Mouse (Mus musculus) heart, adult 2 months (tissue): ENCODE measurements around the gene Rrp15. TPM values are rescaled to one million over a fixed set of nuclear protein-coding genes. Genes with fewer than 3 reads are reported as not detected.

Experiments used
- DNase-seq, 2 experiments: peaks; one replicate each; pipeline ENCODE4 v3.0.0; 2021
- H3K27ac ChIP-seq: fragments of 200-600 bp; 2 replicates; pipeline ENCODE4 v1.8.1; 2022
- H3K27me3 ChIP-seq: fragments of 200-500 bp; 2 replicates; pipeline ENCODE4 v1.6.1; 2012; ENCODE audit warnings: mild to moderate bottlenecking, low read length, inconsistent platforms, mixed read lengths; ENCODE audit not compliant: control insufficient read depth, insufficient read depth
- H3K36me3 ChIP-seq: fragments of 200-500 bp; 2 replicates; pipeline ENCODE4 v1.6.1; 2012; ENCODE audit warnings: low read length, inconsistent platforms; ENCODE audit not compliant: control insufficient read depth, insufficient read depth
- H3K4me1 ChIP-seq: fragments of 200-500 bp; 2 replicates; pipeline ENCODE4 v1.6.1; 2011; ENCODE audit warnings: low read length; ENCODE audit not compliant: control insufficient read depth, insufficient read depth
- H3K4me3 ChIP-seq: fragments of 200-600 bp; 2 replicates; pipeline ENCODE4 v1.8.1; 2022
- H3K79me2 ChIP-seq: fragments of 200-500 bp; replicated peaks from 2 replicates; pipeline ENCODE4 v1.6.1; 2012; ENCODE audit warnings: mild to moderate bottlenecking, inconsistent platforms, low read length, moderate library complexity, mixed read lengths; ENCODE audit not compliant: control insufficient read depth, insufficient read depth
- H3K9ac ChIP-seq: fragments of 200-500 bp; 2 replicates; pipeline ENCODE4 v1.6.1; 2012; ENCODE audit warnings: low read depth, mild to moderate bottlenecking, control low read depth, inconsistent platforms, low read length, mixed read lengths
- CTCF ChIP-seq: fragments of 200-600 bp; IDR thresholded peaks from 2 replicates; pipeline ENCODE4 v1.8.1; 2022; ENCODE audit warnings: antibody characterized with exemption, mild to moderate bottlenecking, moderate library complexity
- EP300 ChIP-seq: fragments of 200-500 bp; IDR thresholded peaks from 2 replicates; pipeline ENCODE4 v1.6.1; 2011; ENCODE audit warnings: low read depth, low read length, control low read depth; ENCODE audit not compliant: insufficient read depth
- POLR2A ChIP-seq: fragments of 200-500 bp; IDR thresholded peaks from 2 replicates; pipeline ENCODE4 v1.6.1; 2011; ENCODE audit warnings: mild to moderate bottlenecking, low read depth, low read length, control low read depth; ENCODE audit not compliant: insufficient read depth
- WGBS: fragments of 180-500 bp; shearing (Covaris S2); methylation state at CpG from one replicate; pipeline ENCODE4 v1.1.7; 2018; 5-methylcytosine and 5-hydroxymethylcytosine counted together
- intact Hi-C: fragments of 180-260 bp; cut with DNase I; formaldehyde crosslinking; loops from one replicate; pipeline ENCODE4 v1.15.1; 2025
- polyA plus RNA-seq: library from polyadenylated mRNA; depleted of rRNA; stranded (reverse); fragments of >200 nt; gene quantifications from 2 replicates; pipeline ENCODE4 v1.2.3, GENCODE M21; 2012
- total RNA-seq, 2 experiments: library from RNA; stranded (reverse); gene quantifications; 2 replicates each; pipeline ENCODE4 v1.2.3; 2021

Rrp15 gene
- total and polyA plus RNA-seq, 3 experiments: 2.9 to 9.5 (median 8.9) TPM

DNA sequence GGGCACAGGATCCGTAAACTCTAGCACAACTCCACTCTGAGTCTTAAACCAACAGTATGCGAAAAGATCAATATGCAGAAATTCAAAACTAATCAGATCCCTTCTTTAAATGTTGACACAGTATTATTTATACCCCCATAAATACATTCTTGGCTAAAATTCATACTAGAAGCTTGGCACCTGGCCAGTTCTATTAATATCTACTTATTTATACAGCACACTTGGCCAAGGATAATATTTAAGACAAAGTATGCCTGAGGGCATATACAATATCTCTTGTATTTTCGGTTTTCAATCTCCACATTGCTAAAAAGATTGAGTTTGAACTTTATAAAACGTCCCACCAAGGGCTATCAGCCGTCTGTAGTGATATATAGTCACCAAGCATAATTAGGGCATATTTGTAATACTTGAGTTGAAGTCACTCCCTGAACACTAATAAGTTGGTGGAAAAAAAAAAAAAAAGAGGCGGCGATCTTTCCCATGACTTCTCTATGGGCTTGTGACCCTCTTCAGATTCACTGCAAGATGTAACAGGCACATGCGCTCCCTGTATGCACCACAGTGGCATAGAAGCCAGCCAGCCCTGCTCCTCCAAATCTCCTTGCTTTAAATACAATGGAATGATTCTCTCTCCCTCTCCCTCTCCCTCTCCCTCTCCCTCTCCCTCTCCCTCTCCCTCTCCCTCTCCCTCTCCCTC, 47.8 kb downstream of the Rrp15 start:
- Histone ChIP-seq H3K9ac (no peak overlapping the region), H3K4me1 (peaks cover 7% of the 10 kb centered on the region), H3K79me2 (no peaks in the 10 kb centered on the region), H3K27me3 (no peaks in the 10 kb centered on the region), H3K4me3 (no peak overlapping the region), H3K36me3 (no peaks in the 10 kb centered on the region), H3K27ac (no peak overlapping the region; the same call in 1 of the 2 replicates)
- 47% methylated on average over 8 of the region's 8 CpGs for WGBS
- intact Hi-C loops: loop anchor here (5.0 to 10.0 kb wide), 2 partner anchors 89 to 587 kb away; partner anchors contain the start of gene Lyplal1
- TF ChIP-seq EP300 (no peak), CTCF (no peak), POLR2A (no peak)
- no peak for DNase-seq

GRCm38 (mm10) chr1:186700496-186700895, 48.7 kb downstream of the Rrp15 start:
- intact Hi-C loops: loop anchor here (5.0 to 10.0 kb wide), 2 partner anchors 88 to 586 kb away; partner anchors contain the start of gene Lyplal1

GRCm38 (mm10) chr1:186698583-186699338, 50.4 kb downstream of the Rrp15 start:
- peaks cover 10% of the 10 kb centered on the region for H3K4me1 ChIP-seq
- WGBS: 68% methylated on average over 15 of the region's 15 CpGs
- no peaks in the 10 kb centered on the region for H3K79me2 ChIP-seq
- no peaks in the 10 kb centered on the region for H3K36me3 ChIP-seq
- intact Hi-C loops: no loop called here
- DNase-seq: peak; percentile 49 to 52
- H3K27me3 ChIP-seq: no peaks in the 10 kb centered on the region
- peak overlapping the region; percentile 45 for H3K27ac ChIP-seq
- no peak overlapping the region for H3K9ac ChIP-seq
- no peak overlapping the region for H3K4me3 ChIP-seq
- TF ChIP-seq EP300: no peak
- peak; percentile 56 for TF ChIP-seq CTCF

More at GRCm38 (mm10) chr1:186700496-186700895, 48.7 kb downstream of the Rrp15 start:
- 91% methylated on average over 3 of the region's 3 CpGs for WGBS
- no peaks in the 10 kb centered on the region for H3K79me2 ChIP-seq
- H3K9ac ChIP-seq: no peak overlapping the region
- H3K4me1 ChIP-seq: peaks cover 8% of the 10 kb centered on the region
- H3K36me3 ChIP-seq: no peaks in the 10 kb centered on the region
- H3K4me3 ChIP-seq: no peak overlapping the region
- no peaks in the 10 kb centered on the region for H3K27me3 ChIP-seq
- TF ChIP-seq CTCF: no peak
- TF ChIP-seq EP300: no peak
- TF ChIP-seq POLR2A: no peak
- no peak for DNase-seq
- H3K27ac ChIP-seq: no peak overlapping the region

DNA sequence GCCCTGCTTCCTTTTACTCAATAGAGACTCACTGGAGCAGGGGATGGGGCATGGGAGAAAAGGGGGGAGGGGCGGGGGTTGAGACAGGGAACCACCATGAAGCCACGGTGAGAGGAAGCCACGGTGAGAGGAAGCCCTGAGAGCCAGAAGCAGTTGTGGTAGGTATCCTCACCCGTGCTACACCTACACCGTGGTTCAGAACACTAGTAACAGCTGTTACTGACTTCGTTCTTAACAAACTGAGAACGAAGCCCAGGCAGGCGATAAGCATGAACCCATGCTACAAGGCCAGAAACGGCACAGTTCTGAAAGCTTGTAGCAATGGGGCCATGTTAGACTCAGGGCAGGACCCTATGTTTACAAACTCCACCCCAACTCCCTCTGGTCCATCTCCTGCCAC, 52.9 kb downstream of the Rrp15 start:
- H3K9ac ChIP-seq: no peak overlapping the region
- peaks cover 7% of the 10 kb centered on the region for H3K4me1 ChIP-seq
- H3K4me3 ChIP-seq: no peak overlapping the region
- WGBS: 70% methylated on average over 9 of the region's 9 CpGs
- peak overlapping the region; percentile 15; the same call in 1 of the 2 replicates for H3K27ac ChIP-seq
- no peaks in the 10 kb centered on the region for H3K79me2 ChIP-seq
- H3K27me3 ChIP-seq: no peaks in the 10 kb centered on the region
- no peak for TF ChIP-seq EP300
- no peak for TF ChIP-seq CTCF
- no peak for TF ChIP-seq POLR2A
- no peak for DNase-seq
- intact Hi-C loops: no loop called here
- H3K36me3 ChIP-seq: no peaks in the 10 kb centered on the region

DNA sequence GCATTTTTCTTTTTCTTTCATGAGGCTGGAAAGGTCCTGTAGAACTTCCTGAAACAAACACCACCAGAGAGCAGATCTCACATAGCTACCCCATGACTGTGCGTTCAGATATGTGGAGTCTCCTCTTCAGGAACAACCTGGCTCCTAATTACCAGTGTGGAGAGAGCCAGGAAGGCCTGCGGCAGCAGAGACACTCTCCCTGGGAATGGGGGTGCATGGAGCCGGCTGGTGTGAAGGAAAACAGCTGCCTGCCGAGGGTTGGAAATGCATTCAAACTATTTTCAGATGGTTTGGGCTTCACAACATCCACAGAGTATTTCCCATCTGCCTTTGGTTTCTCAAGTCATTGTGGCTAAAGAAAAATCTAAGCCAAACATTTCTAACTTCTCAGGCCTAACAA, 53.8 kb downstream of the Rrp15 start:
- 43% methylated on average over 4 of the region's 4 CpGs for WGBS
- Histone ChIP-seq H3K27ac (peak overlapping the region; percentile 53), H3K9ac (no peak overlapping the region), H3K27me3 (no peaks in the 10 kb centered on the region), H3K4me3 (no peak overlapping the region), H3K36me3 (no peaks in the 10 kb centered on the region), H3K79me2 (no peaks in the 10 kb centered on the region), H3K4me1 (peaks cover 5% of the 10 kb centered on the region)
- intact Hi-C loops: no loop called here
- no peak for TF ChIP-seq EP300
- TF ChIP-seq POLR2A: no peak
- no peak for TF ChIP-seq CTCF
- peak; percentile 47 to 65 for DNase-seq

GRCm38 (mm10) chr1:186692370-186692769, 56.8 kb downstream of the Rrp15 start:
- DNase-seq: no peak
- Histone ChIP-seq H3K36me3 (no peaks in the 10 kb centered on the region), H3K79me2 (no peaks in the 10 kb centered on the region), H3K9ac (no peak overlapping the region), H3K4me1 (peaks cover 5% of the 10 kb centered on the region), H3K27ac (no peak overlapping the region), H3K4me3 (no peak overlapping the region), H3K27me3 (no peaks in the 10 kb centered on the region)
- 86% methylated on average over 4 of the region's 4 CpGs for WGBS
- TF ChIP-seq POLR2A: no peak
- TF ChIP-seq CTCF: peak; percentile 60
- no peak for TF ChIP-seq EP300
- intact Hi-C loops: no loop called here
